Mouse (Mus musculus): ENCODE results near the gene Arhgap4. TPM values are rescaled to one million over a fixed set of nuclear protein-coding genes. Genes with fewer than 3 reads are reported as not detected.

Gene Arhgap4
- total and polyA plus RNA-seq, 2 experiments, result 3.6 to 8.6 TPM

DNA sequence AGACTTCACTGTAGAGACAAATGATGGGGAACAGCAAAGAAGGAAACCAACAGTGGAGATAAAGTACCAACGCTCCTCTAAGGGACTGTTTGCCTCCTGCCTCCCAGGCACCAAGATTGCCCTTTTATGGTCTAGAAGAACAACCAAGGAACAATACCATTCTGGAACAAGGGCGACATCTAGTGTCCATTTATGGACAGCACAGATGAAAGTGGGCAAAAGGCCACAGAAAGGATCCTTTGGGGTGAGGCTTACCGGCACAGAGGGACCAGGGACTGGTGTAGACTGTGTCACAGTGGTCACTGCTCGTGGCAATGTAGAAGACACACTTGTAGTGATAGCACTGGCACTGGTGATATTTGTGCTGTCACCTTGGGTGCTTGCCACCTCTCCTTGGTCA lies 27.0 kb upstream of the Arhgap4 start:
- DNase-seq (ENCODE audit: extremely low read depth, low read depth, low spot score), result peak; percentile 28
- TF ChIP-seq CTCF (IDR thresholded peaks at IDR 0.05; ENCODE audit: low read depth, low read length) (peak; percentile 37), POLR2A (IDR thresholded peaks at IDR 0.05; ENCODE audit: extremely low read depth, insufficient read depth, low read length) (no peak)
- no peak overlapping the region for H3K4me3 ChIP-seq (ENCODE audit: insufficient read depth, low read depth, low read length)
- H3K27ac ChIP-seq (replicated peaks; ENCODE audit: insufficient read depth, low read depth, low read length), result no peak overlapping the region
- H3K79me2 ChIP-seq (ENCODE audit: control insufficient read depth, insufficient read depth, low read length), result no peaks in the 10 kb centered on the region
- peaks cover 54% of the 10 kb centered on the region for H3K36me3 ChIP-seq (ENCODE audit: control insufficient read depth, insufficient read depth, low read length)
- 37% methylated on average over 4 of the region's 4 CpGs for WGBS
- H3K4me1 ChIP-seq (ENCODE audit: control insufficient read depth, insufficient read depth, low read length), result no peaks in the 10 kb centered on the region
- no peak overlapping the region for H3K9ac ChIP-seq (ENCODE audit: low read depth, low read length)
- no peaks in the 10 kb centered on the region for H3K27me3 ChIP-seq (ENCODE audit: control insufficient read depth, insufficient read depth, low read length)

DNA sequence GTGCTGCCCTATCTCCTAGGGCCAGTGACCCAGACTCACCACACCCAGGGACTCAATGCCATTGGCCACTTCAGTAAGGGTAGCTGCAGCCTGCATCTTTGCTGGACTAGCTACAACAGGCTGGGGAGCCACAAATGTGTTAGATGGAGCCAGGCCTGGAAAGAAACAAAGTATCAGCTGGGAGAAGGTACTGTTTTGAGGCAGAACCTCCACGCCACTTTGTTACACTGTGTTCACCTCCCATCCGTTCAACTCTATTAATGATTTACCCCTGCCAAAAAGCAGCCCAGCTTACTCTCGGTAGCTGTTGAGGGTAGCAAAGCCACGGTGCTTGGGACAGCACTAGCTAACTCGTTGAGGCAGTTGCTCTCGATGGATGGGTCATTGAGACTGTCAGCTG lies 25.2 kb upstream of the Arhgap4 start:
- no peaks in the 10 kb centered on the region for H3K27me3 ChIP-seq (ENCODE audit: control insufficient read depth, insufficient read depth, low read length)
- DNase-seq (ENCODE audit: extremely low read depth, low read depth, low spot score), result no peak
- no peak overlapping the region for H3K27ac ChIP-seq (replicated peaks; ENCODE audit: insufficient read depth, low read depth, low read length)
- H3K79me2 ChIP-seq (ENCODE audit: control insufficient read depth, insufficient read depth, low read length), result no peaks in the 10 kb centered on the region
- 31% methylated on average over 6 of the region's 6 CpGs for WGBS
- H3K9ac ChIP-seq (ENCODE audit: low read depth, low read length), result no peak overlapping the region
- no peaks in the 10 kb centered on the region for H3K4me1 ChIP-seq (ENCODE audit: control insufficient read depth, insufficient read depth, low read length)
- no peak overlapping the region for H3K4me3 ChIP-seq (ENCODE audit: insufficient read depth, low read depth, low read length)
- H3K36me3 ChIP-seq (ENCODE audit: control insufficient read depth, insufficient read depth, low read length), result peaks cover 47% of the 10 kb centered on the region
- TF ChIP-seq CTCF (IDR thresholded peaks at IDR 0.05; ENCODE audit: low read depth, low read length), result no peak
- no peak for TF ChIP-seq POLR2A (IDR thresholded peaks at IDR 0.05; ENCODE audit: extremely low read depth, insufficient read depth, low read length)

- Histone ChIP-seq H3K4me1 (ENCODE audit: control insufficient read depth, insufficient read depth, low read length) (no peaks in the 10 kb centered on the region), H3K4me3 (ENCODE audit: insufficient read depth, low read depth, low read length) (no peak overlapping the region), H3K36me3 (ENCODE audit: control insufficient read depth, insufficient read depth, low read length) (peaks cover 30% of the 10 kb centered on the region), H3K27me3 (ENCODE audit: control insufficient read depth, insufficient read depth, low read length) (no peaks in the 10 kb centered on the region), H3K9ac (ENCODE audit: low read depth, low read length) (no peak overlapping the region), H3K79me2 (ENCODE audit: control insufficient read depth, insufficient read depth, low read length) (no peaks in the 10 kb centered on the region), H3K27ac (replicated peaks; ENCODE audit: insufficient read depth, low read depth, low read length) (no peak overlapping the region)
- 74% methylated on average over 2 of the region's 2 CpGs for WGBS
- no peak for DNase-seq (ENCODE audit: extremely low read depth, low read depth, low spot score)
- TF ChIP-seq POLR2A (IDR thresholded peaks at IDR 0.05; ENCODE audit: extremely low read depth, insufficient read depth, low read length) (no peak), CTCF (IDR thresholded peaks at IDR 0.05; ENCODE audit: low read depth, low read length) (no peak)
Observed at GRCm38 (mm10) chrX:73942294-73942693, 20.6 kb upstream of the Arhgap4 start.

DNA sequence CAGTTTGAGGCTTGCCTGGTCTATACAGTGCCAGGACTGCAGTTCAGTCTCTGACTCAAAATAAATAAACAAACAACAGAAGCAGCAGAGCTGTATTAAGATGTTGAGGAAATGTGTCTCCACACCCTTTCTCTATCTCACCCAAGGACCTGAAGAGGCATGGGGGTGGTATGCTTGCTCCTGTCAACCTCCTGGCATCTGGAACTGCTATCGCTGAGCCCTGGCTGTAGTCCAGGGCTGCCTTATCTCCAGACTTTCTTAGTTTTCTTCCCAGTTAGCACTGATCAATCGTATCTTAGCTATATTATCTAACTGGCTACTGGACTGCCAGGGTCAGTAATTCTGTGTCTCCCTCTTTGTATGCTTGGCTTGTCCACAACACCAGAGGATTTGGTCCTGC lies 20.2 kb upstream of the Arhgap4 start:
- peaks cover 30% of the 10 kb centered on the region for H3K36me3 ChIP-seq (ENCODE audit: control insufficient read depth, insufficient read depth, low read length)
- no peaks in the 10 kb centered on the region for H3K27me3 ChIP-seq (ENCODE audit: control insufficient read depth, insufficient read depth, low read length)
- H3K4me3 ChIP-seq (ENCODE audit: insufficient read depth, low read depth, low read length), result no peak overlapping the region
- no peak overlapping the region for H3K9ac ChIP-seq (ENCODE audit: low read depth, low read length)
- no peak overlapping the region for H3K27ac ChIP-seq (replicated peaks; ENCODE audit: insufficient read depth, low read depth, low read length)
- WGBS, result 45% methylated on average over 2 of the region's 2 CpGs
- DNase-seq (ENCODE audit: extremely low read depth, low read depth, low spot score), result no peak
- H3K79me2 ChIP-seq (ENCODE audit: control insufficient read depth, insufficient read depth, low read length), result no peaks in the 10 kb centered on the region
- H3K4me1 ChIP-seq (ENCODE audit: control insufficient read depth, insufficient read depth, low read length), result no peaks in the 10 kb centered on the region
- TF ChIP-seq POLR2A (IDR thresholded peaks at IDR 0.05; ENCODE audit: extremely low read depth, insufficient read depth, low read length), result no peak
- no peak for TF ChIP-seq CTCF (IDR thresholded peaks at IDR 0.05; ENCODE audit: low read depth, low read length)

GRCm38 (mm10) chrX:73931871-73932270 lies 10.2 kb upstream of the Arhgap4 start:
- Histone ChIP-seq H3K27me3 (ENCODE audit: control insufficient read depth, insufficient read depth, low read length) (no peaks in the 10 kb centered on the region), H3K4me3 (ENCODE audit: insufficient read depth, low read depth, low read length) (no peak overlapping the region), H3K36me3 (ENCODE audit: control insufficient read depth, insufficient read depth, low read length) (no peaks in the 10 kb centered on the region), H3K27ac (replicated peaks; ENCODE audit: insufficient read depth, low read depth, low read length) (no peak overlapping the region), H3K79me2 (ENCODE audit: control insufficient read depth, insufficient read depth, low read length) (no peaks in the 10 kb centered on the region), H3K9ac (ENCODE audit: low read depth, low read length) (no peak overlapping the region), H3K4me1 (ENCODE audit: control insufficient read depth, insufficient read depth, low read length) (no peaks in the 10 kb centered on the region)
- no peak for DNase-seq (ENCODE audit: extremely low read depth, low read depth, low spot score)
- TF ChIP-seq POLR2A (IDR thresholded peaks at IDR 0.05; ENCODE audit: extremely low read depth, insufficient read depth, low read length) (no peak), CTCF (IDR thresholded peaks at IDR 0.05; ENCODE audit: low read depth, low read length) (no peak)
- 51% methylated on average over 2 of the region's 2 CpGs for WGBS

DNA sequence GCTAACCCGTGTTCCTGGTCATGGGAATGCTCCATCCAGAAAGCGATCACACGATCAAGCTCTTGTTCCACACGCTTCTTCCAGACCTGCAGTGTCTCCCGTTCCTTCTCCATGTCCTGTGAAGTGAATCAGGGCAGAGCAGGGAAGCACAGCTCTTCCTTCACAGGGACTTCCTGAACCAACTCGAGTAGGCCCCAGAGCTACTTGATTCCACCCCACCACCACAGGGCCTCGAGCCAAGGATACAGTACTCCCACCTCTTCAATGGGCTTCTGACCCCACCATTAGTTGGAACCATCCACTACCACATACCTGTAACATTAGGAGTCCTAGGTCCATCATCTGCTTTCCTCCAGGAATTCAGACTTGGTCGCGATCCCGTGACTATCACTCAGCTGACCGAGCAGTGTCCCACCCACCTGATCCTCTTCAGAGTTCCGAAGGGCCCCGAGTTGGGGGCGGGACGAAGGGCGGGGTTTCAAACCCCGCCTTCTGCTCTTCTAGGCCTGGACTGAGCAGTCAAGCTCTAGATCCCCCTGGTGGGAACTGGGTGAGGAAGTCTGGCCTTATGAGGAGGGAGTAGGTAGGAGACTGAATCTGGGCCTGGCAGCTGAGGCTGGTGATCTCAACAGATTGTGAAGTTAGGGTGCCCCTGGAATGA lies 8.9 kb upstream of the Arhgap4 start, which contains the start of gene Renbp:
Gene Renbp, minus strand, starts transcription at position 449 of the 661 bp plus-strand sequence.
- TF ChIP-seq POLR2A (IDR thresholded peaks at IDR 0.05; ENCODE audit: extremely low read depth, insufficient read depth, low read length) (no peak), CTCF (IDR thresholded peaks at IDR 0.05; ENCODE audit: low read depth, low read length) (no peak)
- peak within 1 kb of the TSS; percentile 50 for H3K4me3 ChIP-seq (ENCODE audit: insufficient read depth, low read depth, low read length)
- WGBS, result 31% methylated on average over 17 of the region's 17 CpGs
- no peaks in the 10 kb centered on the region for H3K36me3 ChIP-seq (ENCODE audit: control insufficient read depth, insufficient read depth, low read length)
- peak within 1 kb of the TSS; percentile 58 for H3K9ac ChIP-seq (ENCODE audit: low read depth, low read length)
- no peaks in the 10 kb centered on the region for H3K27me3 ChIP-seq (ENCODE audit: control insufficient read depth, insufficient read depth, low read length)
- no peaks in the 10 kb centered on the region for H3K4me1 ChIP-seq (ENCODE audit: control insufficient read depth, insufficient read depth, low read length)
- H3K79me2 ChIP-seq (ENCODE audit: control insufficient read depth, insufficient read depth, low read length), result no peaks in the 10 kb centered on the region
- 0 out of 2 replicates have a peak within 1 kb of the TSS, but pooled peaks have one; percentile 33 for H3K27ac ChIP-seq (replicated peaks; ENCODE audit: insufficient read depth, low read depth, low read length)
- DNase-seq (ENCODE audit: extremely low read depth, low read depth, low spot score), result peak; percentile 30
